Mouse (Mus musculus) spleen, adult 2 months (tissue): ENCODE measurements around the gene Neurl4. TPM values are rescaled to one million over a fixed set of nuclear protein-coding genes. Genes with fewer than 3 reads are reported as not detected.
"Not testable (repeated sequence)": the region's sequence is repeated elsewhere in the genome, so short reads cannot be mapped to it uniquely, and the experiment has no call there.

Source experiments
- DNase-seq, 2 experiments: peaks; one replicate each; pipeline versions ENCODE4 v3.0.0 to v3.0.0-alpha.2; 2012 to 2021; ENCODE audit warnings: low spot score in 2 of 2, low read depth in 1 of 2
- H3K27ac ChIP-seq: fragments of 200-500 bp; 2 replicates; pipeline ENCODE4 v1.5.1; 2012; ENCODE audit warnings: low read length, inconsistent platforms; ENCODE audit not compliant: insufficient read depth
- H3K27me3 ChIP-seq: fragments of 200-500 bp; 2 replicates; pipeline ENCODE4 v1.6.1; 2012; ENCODE audit warnings: mild to moderate bottlenecking, moderate library complexity, low read length, inconsistent platforms; ENCODE audit not compliant: control insufficient read depth, insufficient read depth
- H3K36me3 ChIP-seq: fragments of 200-500 bp; 2 replicates; pipeline ENCODE4 v1.6.1; 2012; ENCODE audit warnings: mild to moderate bottlenecking, low read length, inconsistent platforms; ENCODE audit not compliant: control insufficient read depth, insufficient read depth
- H3K4me1 ChIP-seq: fragments of 200-500 bp; 2 replicates; pipeline ENCODE4 v1.6.1; 2011; ENCODE audit warnings: inconsistent platforms; ENCODE audit not compliant: control insufficient read depth, insufficient read depth, insufficient read length
- H3K4me3 ChIP-seq: fragments of 200-500 bp; 2 replicates; pipeline ENCODE4 v1.5.1; 2011; ENCODE audit warnings: mild to moderate bottlenecking, inconsistent platforms; ENCODE audit not compliant: insufficient read depth, insufficient read length; ENCODE audit errors: extremely low read depth
- CTCF ChIP-seq: fragments of 200-500 bp; IDR thresholded peaks from 2 replicates; pipeline ENCODE4 v1.5.1; 2011; ENCODE audit warnings: mild to moderate bottlenecking, inconsistent platforms; ENCODE audit not compliant: insufficient read depth, insufficient read length, insufficient replicate concordance; ENCODE audit errors: extremely low read depth
- POLR2A ChIP-seq: fragments of 200-500 bp; IDR thresholded peaks from 2 replicates; pipeline ENCODE4 v1.6.1; 2011; ENCODE audit warnings: low read depth, low read length, inconsistent platforms
- WGBS: fragments of 180-500 bp; shearing (Covaris S2); methylation state at CpG from one replicate; pipeline ENCODE4 v1.1.7; 2018; 5-methylcytosine and 5-hydroxymethylcytosine counted together
- polyA plus RNA-seq: library from polyadenylated mRNA; depleted of rRNA; stranded (reverse); fragments of >200 nt; gene quantifications from 2 replicates; pipeline ENCODE4 v1.2.3, GENCODE M21; 2012; rRNA removed

The Neurl4 gene
- polyA plus RNA-seq, 1 experiment: 43.3 TPM

GRCm38 (mm10) chr11:69952274-69952673 is 51.4 kb downstream of the Neurl4 start:
- Histone ChIP-seq H3K36me3 (no peaks in the 10 kb centered on the region), H3K27me3 (peaks cover 4% of the 10 kb centered on the region), H3K27ac (no peak overlapping the region), H3K4me1 (peaks cover 4% of the 10 kb centered on the region; the same call in 1 of the 2 replicates), H3K4me3 (no peak overlapping the region)
- 59% methylated on average over 1 of the region's 1 CpGs for WGBS
- no peak for TF ChIP-seq CTCF
- no peak for TF ChIP-seq POLR2A
- no peak for DNase-seq

- H3K27ac ChIP-seq: no peak overlapping the region
- H3K4me3 ChIP-seq: no peak overlapping the region
- peaks cover 2% of the 10 kb centered on the region for H3K27me3 ChIP-seq
- peaks cover 4% of the 10 kb centered on the region; the same call in 1 of the 2 replicates for H3K4me1 ChIP-seq
- 58% methylated on average over 11 of the region's 11 CpGs for WGBS
- TF ChIP-seq POLR2A: no peak
- TF ChIP-seq CTCF: no peak
- H3K36me3 ChIP-seq: no peaks in the 10 kb centered on the region
- DNase-seq: no peak
Observed at GRCm38 (mm10) chr11:69953267-69953915, 52.5 kb downstream of the Neurl4 start.

- DNase-seq, H3K4me3 ChIP-seq, H3K36me3 ChIP-seq, H3K27me3 ChIP-seq, H3K4me1 ChIP-seq, H3K27ac ChIP-seq: not testable (repeated sequence)
- WGBS: 76% methylated on average over 4 of the region's 4 CpGs
Observed at GRCm38 (mm10) chr11:69955618-69956017, 54.7 kb downstream of the Neurl4 start.

GRCm38 (mm10) chr11:69956218-69956617 is 55.3 kb downstream of the Neurl4 start:
- WGBS: 66% methylated on average over 1 of the region's 1 CpGs
- Histone ChIP-seq H3K4me1 (no peaks in the 10 kb centered on the region), H3K36me3 (no peaks in the 10 kb centered on the region), H3K27ac (no peak overlapping the region), H3K4me3 (no peak overlapping the region), H3K27me3 (peaks cover 2% of the 10 kb centered on the region; the same call in 1 of the 2 replicates)
- TF ChIP-seq POLR2A (no peak), CTCF (no peak)
- no peak for DNase-seq

GRCm38 (mm10) chr11:69960616-69961015 is 59.7 kb downstream of the Neurl4 start:
- WGBS: 64% methylated on average over 5 of the region's 5 CpGs
- no peak for DNase-seq
- no peak overlapping the region for H3K27ac ChIP-seq
- peaks cover 3% of the 10 kb centered on the region for H3K4me1 ChIP-seq
- peaks cover 11% of the 10 kb centered on the region for H3K27me3 ChIP-seq
- H3K4me3 ChIP-seq: no peak overlapping the region
- no peak for TF ChIP-seq POLR2A
- H3K36me3 ChIP-seq: no peaks in the 10 kb centered on the region

- Histone ChIP-seq H3K4me1 (peaks cover 14% of the 10 kb centered on the region), H3K27me3 (peaks cover 23% of the 10 kb centered on the region), H3K27ac (no peak overlapping the region), H3K4me3 (no peak overlapping the region), H3K36me3 (no peaks in the 10 kb centered on the region)
- DNase-seq: no peak
- 4% methylated on average over 5 of the region's 5 CpGs for WGBS
- no peak for TF ChIP-seq POLR2A
- no peak for TF ChIP-seq CTCF
Observed at GRCm38 (mm10) chr11:69961841-69962240, 61.0 kb downstream of the Neurl4 start.

Other genes with a start within 250 kb of the Neurl4 start
- gene Sox15, start 245.8 kb upstream of the Neurl4 start, polyA plus RNA-seq: 0.09 and 0.35 TPM in 2 replicates
- gene Mpdu1, start 238.4 kb upstream of the Neurl4 start, polyA plus RNA-seq: 63.6 and 74.2 TPM in 2 replicates
- gene Cd68, start 234.9 kb upstream of the Neurl4 start, polyA plus RNA-seq: 103 and 114 TPM in 2 replicates
- 172 and 196 TPM in 2 replicates for gene Eif4a1, start 228.6 kb upstream of the Neurl4 start, polyA plus RNA-seq
- gene Senp3, start 219.0 kb upstream of the Neurl4 start, polyA plus RNA-seq: 32.6 and 36.1 TPM in 2 replicates
- gene Tnfsf13, start 215.3 kb upstream of the Neurl4 start, polyA plus RNA-seq: 4.6 and 4.9 TPM in 2 replicates
- 23.9 and 26.6 TPM in 2 replicates for gene Tnfsf12, start 205.2 kb upstream of the Neurl4 start, polyA plus RNA-seq
- 4.8 and 5.0 TPM in 2 replicates for gene Tnfsfm13, start 205.0 kb upstream of the Neurl4 start, polyA plus RNA-seq
- gene Polr2a, start 142.4 kb upstream of the Neurl4 start, polyA plus RNA-seq: 43.8 and 45.4 TPM in 2 replicates
- gene Slc35g3, start 139.1 kb upstream of the Neurl4 start, polyA plus RNA-seq: not detected in 2 replicates
- 28.4 and 37.0 TPM in 2 replicates for gene Zbtb4, start 135.2 kb upstream of the Neurl4 start, polyA plus RNA-seq
- 7.1 and 8.4 TPM in 2 replicates for gene Chrnb1, start 105.1 kb upstream of the Neurl4 start, polyA plus RNA-seq
- 1.1 and 1.2 TPM in 2 replicates for gene Fgf11, start 99.2 kb upstream of the Neurl4 start, polyA plus RNA-seq
- gene Tmem102, start 95.4 kb upstream of the Neurl4 start, polyA plus RNA-seq: 0.23 and 0.31 TPM in 2 replicates
- gene Gm39566, start 85.8 kb upstream of the Neurl4 start, polyA plus RNA-seq: not detected in 2 replicates
- not detected in 2 replicates for gene Spem2, start 82.6 kb upstream of the Neurl4 start, polyA plus RNA-seq
- not detected in 2 replicates for gene Spem1, start 78.9 kb upstream of the Neurl4 start, polyA plus RNA-seq
- gene Nlgn2, start 63.3 kb upstream of the Neurl4 start, polyA plus RNA-seq: 9.1 and 10.2 TPM in 2 replicates
- 93.7 and 99.0 TPM in 2 replicates for gene Tmem256, start 62.6 kb upstream of the Neurl4 start, polyA plus RNA-seq
- 35.4 and 44.3 TPM in 2 replicates for gene Plscr3, start 54.7 kb upstream of the Neurl4 start, polyA plus RNA-seq
- gene Tnk1, start 42.3 kb upstream of the Neurl4 start, polyA plus RNA-seq: 0.85 and 1.2 TPM in 2 replicates
- not detected in 2 replicates for gene Tmem95, start 23.1 kb upstream of the Neurl4 start, polyA plus RNA-seq
- gene Kctd11, start 19.7 kb upstream of the Neurl4 start, polyA plus RNA-seq: 3.6 TPM in 2 replicates
- 142 and 162 TPM in 2 replicates for gene Acap1, start 5.5 kb upstream of the Neurl4 start, polyA plus RNA-seq
- 0.48 and 0.51 TPM in 2 replicates for gene 2810408A11Rik, start 85 bp upstream of the Neurl4 start, polyA plus RNA-seq
- gene Gps2, start 12.8 kb downstream of the Neurl4 start, polyA plus RNA-seq: 119 and 145 TPM in 2 replicates
- gene Eif5a, start 20.9 kb downstream of the Neurl4 start, polyA plus RNA-seq: 219 and 257 TPM in 2 replicates
- gene Ybx2, start 34.7 kb downstream of the Neurl4 start, polyA plus RNA-seq: 0.36 TPM in 2 replicates
- 6.1 and 6.2 TPM in 2 replicates for gene Slc2a4, start 47.1 kb downstream of the Neurl4 start, polyA plus RNA-seq
- gene Cldn7, start 63.7 kb downstream of the Neurl4 start, polyA plus RNA-seq: 1.2 and 2.0 TPM in 2 replicates
- 75.8 and 87.9 TPM in 2 replicates for gene Ctdnep1, start 80.1 kb downstream of the Neurl4 start, polyA plus RNA-seq
- 32.5 and 33.3 TPM in 2 replicates for gene Elp5, start 81.4 kb downstream of the Neurl4 start, polyA plus RNA-seq
- gene Gabarap, start 90.1 kb downstream of the Neurl4 start, polyA plus RNA-seq: 235 and 251 TPM in 2 replicates
- gene Phf23, start 94.7 kb downstream of the Neurl4 start, polyA plus RNA-seq: 13.8 and 21.4 TPM in 2 replicates
- 21.4 and 22.3 TPM in 2 replicates for gene Dvl2, start 99.5 kb downstream of the Neurl4 start, polyA plus RNA-seq
- 29.5 and 37.0 TPM in 2 replicates for gene Acadvl, start 114.3 kb downstream of the Neurl4 start, polyA plus RNA-seq
- 10.3 and 13.3 TPM in 2 replicates for gene Dlg4, start 115.9 kb downstream of the Neurl4 start, polyA plus RNA-seq
- 0.09 TPM in 1 of 2 replicates, not detected in the other for gene Asgr1, start 153.0 kb downstream of the Neurl4 start, polyA plus RNA-seq
- gene Asgr2, start 191.6 kb downstream of the Neurl4 start, polyA plus RNA-seq: 0.45 and 0.51 TPM in 2 replicates
- 0.35 and 0.50 TPM in 2 replicates for gene Mgl2, start 229.3 kb downstream of the Neurl4 start, polyA plus RNA-seq